Mouse (Mus musculus) intestine, postnatal 0 days (tissue): ENCODE data around the gene Wdr41. TPM values are rescaled to one million over a fixed set of nuclear protein-coding genes. Genes with fewer than 3 reads are reported as not detected.

Experiments used
- ATAC-seq: fragments of 200-750 bp; cut with Nextera tagmentation; 2 replicates; pipeline ENCODE4 v1.8.0; 2017; ENCODE audit warnings: mild to moderate bottlenecking, moderate TSS enrichment, moderate library complexity
- H3K27ac ChIP-seq: fragments of 300-500 bp; sonication (generic); 2 replicates; pipeline ENCODE4 v1.5.1; 2014; ENCODE audit warnings: mild to moderate bottlenecking, low read depth, low read length, moderate library complexity
- H3K27me3 ChIP-seq: fragments of 300-500 bp; sonication (generic); replicated peaks from 2 replicates; pipeline ENCODE4 v1.6.1; 2014; ENCODE audit warnings: low read length, mixed read lengths; ENCODE audit not compliant: control insufficient read depth, insufficient read depth
- H3K36me3 ChIP-seq: fragments of 300-500 bp; sonication (generic); 2 replicates; pipeline ENCODE4 v1.6.1; 2014; ENCODE audit warnings: mild to moderate bottlenecking, moderate library complexity; ENCODE audit not compliant: control insufficient read depth, insufficient read depth
- H3K4me1 ChIP-seq: fragments of 300-500 bp; sonication (generic); replicated peaks from 2 replicates; pipeline ENCODE4 v1.6.1; 2014; ENCODE audit warnings: antibody characterized with exemption, low read length, mixed read lengths; ENCODE audit not compliant: control insufficient read depth, insufficient read depth
- H3K4me2 ChIP-seq: fragments of 300-500 bp; sonication (generic); replicated peaks from 2 replicates; pipeline ENCODE4 v1.6.1; 2014; ENCODE audit warnings: low read depth, mild to moderate bottlenecking, moderate library complexity
- H3K4me3 ChIP-seq: fragments of 300-500 bp; sonication (generic); 2 replicates; pipeline ENCODE4 v1.5.1; 2014; ENCODE audit warnings: low read depth, low read length
- H3K9ac ChIP-seq: fragments of 300-500 bp; sonication (generic); 2 replicates; pipeline ENCODE4 v1.6.1; 2014; ENCODE audit warnings: mild to moderate bottlenecking, low read depth, low read length
- H3K9me3 ChIP-seq: fragments of 300-500 bp; sonication (generic); 2 replicates; pipeline ENCODE4 v1.6.1; 2016; ENCODE audit warnings: mixed run types; ENCODE audit not compliant: control insufficient read depth
- CTCF ChIP-seq: sonication (generic); IDR thresholded peaks from 2 replicates; pipeline ENCODE4 v1.5.1; 2016; ENCODE audit warnings: low read depth, mild to moderate bottlenecking, control low read depth, antibody characterized with exemption, moderate library complexity
- WGBS: fragments of 180-500 bp; shearing (Covaris S2); extraction: QIAGEN DNeasy Blood & Tissue Kit; methylation state at CpG from one replicate; pipeline ENCODE4 v1.1.7; 2014; 5-methylcytosine and 5-hydroxymethylcytosine counted together
- polyA plus RNA-seq: library from polyadenylated mRNA; unstranded; fragments of >200 nt; fragmentation: Nextera tagmentation; extraction: Ambion mirVana; gene quantifications from 2 replicates; pipeline ENCODE4 v1.2.1, GENCODE M21; 2015

Wdr41 gene
- 16.7 and 18.2 TPM in 2 replicates for polyA plus RNA-seq

DNA sequence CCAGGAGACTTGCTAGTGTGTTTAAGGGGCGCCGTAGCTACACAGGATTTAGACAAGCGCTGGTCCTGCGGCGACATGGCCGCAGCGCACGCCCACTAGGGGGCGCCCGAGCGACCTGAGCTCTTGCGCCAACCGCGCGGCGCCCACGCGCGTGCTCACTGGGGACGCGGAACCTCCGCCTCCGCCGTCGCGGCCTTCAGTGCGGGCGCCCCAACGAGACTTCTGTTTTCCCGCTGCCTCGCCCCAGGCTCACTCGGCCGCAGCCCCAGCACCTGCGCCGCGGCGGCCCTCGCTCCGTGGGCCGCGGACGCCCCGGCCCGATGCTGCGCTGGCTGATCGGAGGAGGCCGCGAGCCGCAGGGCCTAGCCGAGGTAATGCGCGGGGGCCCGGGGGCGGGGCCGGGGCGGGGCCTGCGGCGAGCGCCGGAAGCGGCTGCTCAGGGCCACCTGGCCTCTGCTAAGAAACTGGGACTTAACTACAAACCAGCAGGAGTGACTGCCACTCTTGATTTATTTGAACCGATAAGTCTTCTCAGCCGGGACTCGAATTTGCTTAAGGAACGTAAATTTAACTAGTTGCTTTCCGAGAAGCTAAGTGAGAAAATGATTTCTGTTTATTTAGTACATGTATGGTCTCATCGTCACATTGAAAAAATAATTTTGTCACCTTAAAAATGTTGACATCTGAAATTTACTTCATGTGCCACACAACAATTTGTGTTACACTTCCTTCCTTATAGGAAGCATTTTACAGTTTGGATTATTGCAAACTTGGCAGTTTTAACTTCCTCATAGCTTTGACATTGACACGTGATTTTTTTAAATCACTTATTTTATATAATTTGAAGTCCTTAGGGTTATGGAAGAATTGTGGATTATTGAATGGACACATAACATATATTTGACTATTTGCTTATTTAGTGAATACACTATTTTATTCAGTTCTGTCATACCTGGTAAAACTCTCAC is at the start of gene Wdr41:
Wdr41 (plus strand) TSS at position 126 of the 968 bp plus-strand sequence.
- no peaks in the 10 kb centered on the region for H3K9me3 ChIP-seq
- ATAC-seq: peak; percentile 97
- WGBS: 2% methylated on average over 68 of the region's 68 CpGs

DNA sequence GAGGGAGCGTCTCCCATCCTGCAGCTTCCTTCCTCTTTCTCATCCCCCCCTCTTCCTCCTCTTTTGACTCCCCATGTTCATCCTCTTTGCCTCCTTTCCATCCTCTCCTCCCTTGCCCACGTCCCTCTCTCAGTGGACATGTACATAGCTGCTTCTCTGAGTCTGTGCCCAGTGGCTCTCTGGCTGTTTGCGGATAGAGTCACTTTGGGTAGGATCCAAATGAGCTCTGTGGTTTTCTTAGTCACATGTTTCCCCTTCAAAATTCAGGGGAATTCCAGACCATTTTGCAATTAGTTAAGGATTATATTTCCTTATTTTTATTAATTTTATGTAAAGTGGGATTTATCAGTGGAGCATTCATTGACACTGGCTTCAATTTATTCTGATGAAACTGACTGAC is 48.1 kb upstream of the Wdr41 start:
- no peak for TF ChIP-seq CTCF
- Histone ChIP-seq H3K27ac (no peak overlapping the region), H3K4me3 (no peak overlapping the region), H3K4me2 (no peak overlapping the region), H3K27me3 (peaks cover 16% of the 10 kb centered on the region; the same call in 1 of the 2 replicates), H3K9ac (no peak overlapping the region), H3K4me1 (no peaks in the 10 kb centered on the region), H3K9me3 (no peaks in the 10 kb centered on the region), H3K36me3 (no peaks in the 10 kb centered on the region)
- WGBS: 65% methylated on average over 3 of the region's 3 CpGs
- no peak for ATAC-seq

More for the DNA sequence above, at the start of gene Wdr41:
- H3K27ac ChIP-seq: peak within 1 kb of the TSS; percentile 100
- H3K9ac ChIP-seq: peak within 1 kb of the TSS; percentile 98
- TF ChIP-seq CTCF: peak; percentile 98
- H3K4me3 ChIP-seq: peak within 1 kb of the TSS; percentile 70
- H3K27me3 ChIP-seq: no peaks in the 10 kb centered on the region
- 0 out of 2 replicates have a peak, but pooled peaks cover 5% of the 10 kb centered on the region for H3K4me1 ChIP-seq
- peaks cover 9% of the 10 kb centered on the region for H3K36me3 ChIP-seq
- peak within 1 kb of the TSS; percentile 63 for H3K4me2 ChIP-seq

DNA sequence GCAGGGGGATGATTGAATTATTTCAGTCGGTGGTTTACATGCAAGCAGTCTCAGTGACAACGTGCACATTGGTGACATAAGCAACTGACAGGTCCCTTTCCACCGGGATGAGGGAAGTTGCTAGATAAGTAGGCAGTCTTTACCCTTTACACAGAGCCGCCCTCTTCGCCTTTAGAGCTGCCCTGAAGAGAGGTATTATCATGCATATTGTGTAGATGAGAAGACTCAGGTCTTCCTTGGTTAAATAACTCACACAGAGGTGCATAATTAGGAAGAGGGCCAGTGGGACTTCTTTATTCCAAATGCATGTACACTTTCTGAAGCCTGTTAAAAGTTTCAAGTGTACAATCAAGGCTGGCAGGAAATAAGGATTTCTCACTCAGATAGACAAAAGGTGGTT is 37.7 kb upstream of the Wdr41 start:
- Histone ChIP-seq H3K36me3 (no peaks in the 10 kb centered on the region), H3K27ac (no peak overlapping the region), H3K27me3 (0 out of 2 replicates have a peak, but pooled peaks cover 7% of the 10 kb centered on the region), H3K4me1 (no peaks in the 10 kb centered on the region), H3K4me3 (no peak overlapping the region), H3K9me3 (no peaks in the 10 kb centered on the region), H3K9ac (no peak overlapping the region), H3K4me2 (no peak overlapping the region)
- 66% methylated on average over 5 of the region's 5 CpGs for WGBS
- ATAC-seq: no peak
- TF ChIP-seq CTCF: no peak

DNA sequence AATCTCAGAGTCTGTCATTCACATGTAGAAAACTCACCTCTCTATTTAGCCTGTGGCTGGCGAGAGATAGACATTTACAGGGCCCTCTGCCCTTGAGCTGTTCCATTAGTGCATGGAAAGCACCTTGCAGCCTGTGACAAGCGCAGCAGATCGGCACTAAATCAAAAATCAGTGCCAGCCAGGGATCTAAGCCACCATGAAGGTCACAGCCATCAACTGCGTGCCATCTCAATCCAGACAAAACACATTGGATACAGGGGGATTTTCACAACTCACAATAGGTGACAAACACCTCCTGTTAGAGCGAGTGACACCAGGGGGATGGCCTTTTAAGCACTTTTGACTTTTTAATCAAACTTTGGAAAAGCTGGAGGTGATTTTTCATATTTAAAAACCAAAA is 36.0 kb upstream of the Wdr41 start:
- no peaks in the 10 kb centered on the region for H3K9me3 ChIP-seq
- no peak overlapping the region for H3K9ac ChIP-seq
- H3K27me3 ChIP-seq: 0 out of 2 replicates have a peak, but pooled peaks cover 10% of the 10 kb centered on the region
- H3K27ac ChIP-seq: no peak overlapping the region
- TF ChIP-seq CTCF: no peak
- no peak overlapping the region for H3K4me3 ChIP-seq
- no peaks in the 10 kb centered on the region for H3K4me1 ChIP-seq
- H3K36me3 ChIP-seq: no peaks in the 10 kb centered on the region
- no peak for ATAC-seq
- 74% methylated on average over 5 of the region's 5 CpGs for WGBS
- H3K4me2 ChIP-seq: no peak overlapping the region

DNA sequence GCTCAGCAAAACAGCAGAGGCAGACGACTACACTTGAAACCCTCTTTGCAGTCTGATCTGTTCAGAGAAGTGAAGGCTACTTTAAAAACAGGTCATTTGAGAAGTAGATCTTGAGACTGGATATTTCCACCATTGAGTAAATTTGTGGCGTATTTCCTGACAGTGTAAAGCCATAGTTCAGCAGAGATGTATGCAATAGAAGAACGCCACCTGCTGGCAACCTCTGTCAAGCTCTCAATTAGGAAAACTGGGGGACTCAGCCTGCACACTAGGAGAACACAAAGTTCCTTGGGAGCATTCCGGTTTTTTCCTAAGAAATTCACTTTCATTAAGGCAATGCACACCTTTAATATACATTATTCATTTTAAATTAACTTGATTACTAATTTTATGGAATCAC is 34.9 kb upstream of the Wdr41 start:
- H3K4me1 ChIP-seq: no peaks in the 10 kb centered on the region
- H3K9ac ChIP-seq: no peak overlapping the region
- no peak overlapping the region for H3K27ac ChIP-seq
- WGBS: 15% methylated on average over 4 of the region's 4 CpGs
- H3K4me3 ChIP-seq: no peak overlapping the region
- no peaks in the 10 kb centered on the region for H3K36me3 ChIP-seq
- H3K27me3 ChIP-seq: 0 out of 2 replicates have a peak, but pooled peaks cover 10% of the 10 kb centered on the region
- H3K9me3 ChIP-seq: no peaks in the 10 kb centered on the region
- no peak overlapping the region for H3K4me2 ChIP-seq
- peak; percentile 87 for TF ChIP-seq CTCF
- ATAC-seq: no peak

DNA sequence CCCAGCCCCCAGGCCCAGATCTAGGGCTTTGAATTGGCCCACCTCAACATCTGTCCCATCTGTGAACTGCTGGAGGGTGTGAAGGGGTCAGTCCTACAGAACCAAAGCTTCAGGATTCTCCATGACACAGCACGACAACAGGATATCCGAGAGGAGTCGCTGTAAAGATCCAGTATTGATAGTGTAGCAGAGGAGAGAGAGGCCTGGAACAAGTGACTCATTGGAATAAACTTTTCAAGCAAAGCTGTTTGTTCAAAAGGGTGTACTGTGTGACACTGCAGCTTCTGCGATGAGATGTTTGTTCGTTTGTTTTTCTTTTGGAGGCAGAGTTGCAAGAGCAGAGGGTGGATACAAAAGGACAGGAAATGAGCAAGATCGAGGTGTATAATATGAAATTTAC is 20.2 kb upstream of the Wdr41 start:
- H3K9me3 ChIP-seq: no peaks in the 10 kb centered on the region
- 54% methylated on average over 6 of the region's 6 CpGs for WGBS
- no peak for TF ChIP-seq CTCF
- no peaks in the 10 kb centered on the region for H3K27me3 ChIP-seq
- H3K27ac ChIP-seq: no peak overlapping the region
- H3K9ac ChIP-seq: no peak overlapping the region
- no peak overlapping the region for H3K4me3 ChIP-seq
- H3K4me1 ChIP-seq: no peaks in the 10 kb centered on the region
- no peak for ATAC-seq
- H3K36me3 ChIP-seq: no peaks in the 10 kb centered on the region
- H3K4me2 ChIP-seq: no peak overlapping the region
